In genomic region chr11:60535676-60536075, GRCm38 (mm10) we compare ENCODE assay signal across 9 mouse cellular contexts. TPM values are rescaled to one million over a fixed set of nuclear protein-coding genes. Genes with fewer than 3 reads are reported as not detected.
DNase-seq lines count a peak whose midpoint lies in the region; ATAC-seq and TF ChIP-seq lines count a peak whose summit lies in the region.
"Had no signal": no experiment of that assay in that cellular context is flagged by ENCODE, and none has a peak within 500 bp of the region (broad histone marks: within the 10 kb centered on the region; RNA-seq: fewer than 3 reads in every experiment).

No protein-coding gene starts in this region.

- no peak for TF ChIP-seq POLR2A in limb, embryonic 14.5 days (IDR thresholded peaks at IDR 0.05; ENCODE audit: borderline replicate concordance, extremely low read depth, insufficient read depth, insufficient read length)

- no peaks in the 10 kb centered on the region for H3K27me3 ChIP-seq in heart, embryonic 10.5 days (ENCODE audit: insufficient read depth, poor library complexity, severe bottlenecking)
- H3K27me3 ChIP-seq in E14TG2a.4 (ENCODE audit: insufficient read depth, low read length) = no peaks in the 10 kb centered on the region
- no peaks in the 10 kb centered on the region for H3K27me3 ChIP-seq in forebrain, embryonic 11.5 days (ENCODE audit: control insufficient read depth, insufficient read depth, low read length)
- H3K27me3 ChIP-seq in limb, embryonic 14.5 days (ENCODE audit: control insufficient read depth, insufficient read depth, low read length) = no peaks in the 10 kb centered on the region

- peak overlapping the region; percentile 92; the same call in 1 of the 2 replicates for H3K9ac ChIP-seq in forebrain, embryonic 11.5 days (ENCODE audit: low read length)
- no peak overlapping the region for H3K9ac ChIP-seq in limb, embryonic 14.5 days (ENCODE audit: low read depth, low read length, severe bottlenecking)

- no peak for TF ChIP-seq CTCF in E14TG2a.4 (conservative IDR thresholded peaks at IDR 0.05; ENCODE audit: low read length)

- peak overlapping the region; percentile 98; the same call in 1 of the 2 replicates for H3K4me3 ChIP-seq in heart, embryonic 10.5 days
- peak overlapping the region; percentile 96; the same call in 1 of the 2 replicates for H3K4me3 ChIP-seq in E14TG2a.4 (replicated peaks; ENCODE audit: low read length)
- no peak overlapping the region for H3K4me3 ChIP-seq in forebrain, embryonic 11.5 days (ENCODE audit: low read depth, low read length)
- peak overlapping the region; percentile 95; the same call in 1 of the 2 replicates for H3K4me3 ChIP-seq in limb, embryonic 14.5 days (replicated peaks; ENCODE audit: low read length)

- H3K4me2 ChIP-seq in forebrain, embryonic 11.5 days (ENCODE audit: low read depth, low read length, severe bottlenecking) = no peak overlapping the region
- peak overlapping the region; percentile 91 for H3K4me2 ChIP-seq in limb, embryonic 14.5 days (replicated peaks; ENCODE audit: low read depth, low read length, severe bottlenecking)

- peak overlapping the region; percentile 97 for H3K27ac ChIP-seq in heart, embryonic 10.5 days
- H3K27ac ChIP-seq in forebrain, embryonic 11.5 days (ENCODE audit: low read depth, low read length) = no peak overlapping the region
- H3K27ac ChIP-seq in limb, embryonic 14.5 days (replicated peaks; ENCODE audit: low read depth, low read length) = peak overlapping the region; percentile 100

- ATAC-seq in forebrain, embryonic 11.5 days (replicated peaks; ENCODE audit: low FRiP score) = no peak
- ATAC-seq in limb, embryonic 14.5 days (ENCODE audit: low FRiP score, low read depth) = no peak

- no peaks in the 10 kb centered on the region for H3K9me3 ChIP-seq in heart, embryonic 10.5 days
- H3K9me3 ChIP-seq in E14TG2a.4 (ENCODE audit: low read length) = no peaks in the 10 kb centered on the region
- H3K9me3 ChIP-seq in forebrain, embryonic 11.5 days (ENCODE audit: control insufficient read depth, low read length) = no peaks in the 10 kb centered on the region
- H3K9me3 ChIP-seq in limb, embryonic 14.5 days (ENCODE audit: control insufficient read depth, low read length) = no peaks in the 10 kb centered on the region

- H3K36me3 ChIP-seq in heart, embryonic 10.5 days = peaks cover 6% of the 10 kb centered on the region; the same call in 1 of the 2 replicates
- H3K36me3 ChIP-seq in E14TG2a.4 (ENCODE audit: insufficient read depth, low read length) = peaks cover 18% of the 10 kb centered on the region
- H3K36me3 ChIP-seq in forebrain, embryonic 11.5 days (ENCODE audit: control insufficient read depth, insufficient read depth, low read length) = no peaks in the 10 kb centered on the region
- peaks cover 13% of the 10 kb centered on the region for H3K36me3 ChIP-seq in limb, embryonic 14.5 days (ENCODE audit: control insufficient read depth, insufficient read depth, low read length)

- DNase-seq in heart, embryonic 10.5 days (ENCODE audit: low spot score) = no peak
- no peak for DNase-seq in heart, adult 11 months
- DNase-seq in forebrain, embryonic 11.5 days (ENCODE audit: low spot score) = no peak
- DNase-seq in limb, embryonic 14.5 days (ENCODE audit: low spot score) = no peak
- no peak for DNase-seq in left cerebral cortex, adult 11 months (ENCODE audit: low spot score)
- no peak for DNase-seq in thymus, adult 18-20 months
- DNase-seq in layer of hippocampus, adult 9-11 months = no peak
- DNase-seq: B cell, adult 2 months had no signal

- 89% methylated on average over 2 of the region's 2 CpGs for WGBS in heart, embryonic 10.5 days
- 95% methylated on average over 2 of the region's 2 CpGs for WGBS in forebrain, embryonic 11.5 days
- WGBS in limb, embryonic 14.5 days = 88% methylated on average over 2 of the region's 2 CpGs

- peaks cover 19% of the 10 kb centered on the region for H3K4me1 ChIP-seq in heart, embryonic 10.5 days
- peaks cover 40% of the 10 kb centered on the region for H3K4me1 ChIP-seq in E14TG2a.4 (replicated peaks; ENCODE audit: low read depth, low read length)
- H3K4me1 ChIP-seq in forebrain, embryonic 11.5 days (replicated peaks; ENCODE audit: control insufficient read depth, insufficient read depth, low read length) = peaks cover 15% of the 10 kb centered on the region
- H3K4me1 ChIP-seq in limb, embryonic 14.5 days (ENCODE audit: control insufficient read depth, insufficient read depth, low read length) = peaks cover 12% of the 10 kb centered on the region

RNA-seq across cellular contexts. Expression of gene Alkbh5, which starts 0.5 kb away (rescaled TPM):
- 32.5 and 38.6 TPM in 2 replicates for polyA plus RNA-seq in heart, embryonic 10.5 days (2016; fragmentation: Nextera tagmentation; extraction: Ambion mirVana)
- polyA plus RNA-seq in forebrain, embryonic 11.5 days (2014; fragmentation: Nextera tagmentation; extraction: Ambion mirVana) = 38.0 and 41.2 TPM in 2 replicates
- 19.3 and 24.0 TPM in 2 replicates for polyA plus RNA-seq in limb, embryonic 14.5 days (2012; rRNA removed)
- polyA plus RNA-seq in limb, embryonic 14.5 days (2014; fragmentation: Nextera tagmentation; extraction: Ambion mirVana) = 30.2 and 31.9 TPM in 2 replicates
